Mouse (Mus musculus): ENCODE measurements around the gene Kdm5a. TPM values are rescaled to one million over a fixed set of nuclear protein-coding genes. Genes with fewer than 3 reads are reported as not detected.

Gene Kdm5a
- polyA plus RNA-seq, 1 experiment from 2014 or later, result 34.8 TPM

DNA sequence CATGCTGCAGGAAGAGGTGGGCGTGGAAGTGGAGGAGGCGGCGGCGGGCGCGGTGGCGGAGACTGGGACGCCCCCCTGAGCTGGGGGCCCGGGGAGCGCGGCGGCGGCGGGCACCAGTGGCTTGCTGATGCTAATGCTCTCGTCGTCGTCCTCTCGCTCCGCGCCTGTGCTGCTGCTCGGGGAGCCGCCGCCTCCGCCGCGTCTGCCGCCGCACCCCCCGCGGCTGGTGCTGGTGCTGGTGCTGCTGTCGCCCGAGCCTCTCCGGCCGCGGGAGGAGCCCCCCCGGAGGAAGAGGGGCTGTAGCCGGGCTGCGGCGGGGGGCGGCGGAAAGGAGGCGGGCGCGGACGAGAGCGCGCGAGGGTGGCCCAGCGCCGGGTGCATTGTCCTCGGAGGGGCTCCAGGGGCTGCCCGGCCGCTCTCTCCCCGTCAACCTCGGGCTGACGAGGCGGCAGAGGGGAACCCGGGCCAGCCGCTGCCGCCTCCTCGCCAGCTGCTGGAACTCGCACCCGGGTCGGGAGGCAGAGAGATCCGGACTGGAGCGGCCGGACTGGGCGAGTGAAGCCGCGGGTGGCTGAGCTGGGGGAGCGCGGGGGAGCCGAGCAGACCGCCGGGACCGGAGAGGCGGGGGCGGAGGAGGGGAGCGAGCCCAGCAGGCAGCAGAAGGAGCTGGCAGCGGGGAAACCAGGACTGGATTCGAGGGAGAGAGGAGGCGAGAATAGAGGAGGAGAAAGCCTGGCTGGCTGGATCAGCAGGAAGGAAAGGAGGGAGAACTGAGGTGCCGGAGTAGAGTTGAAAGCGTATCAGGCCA is 129.7 kb downstream of the Kdm5a start, which contains the start of gene Tmem121b:
Gene Tmem121b (minus strand): TSS at position 434 of the 808 bp plus-strand sequence.
- no peak within 1 kb of the TSS for H3K27ac ChIP-seq
- ATAC-seq, result no peak; the same call in 1 of the 2 replicates
- peak within 1 kb of the TSS; percentile 43; the same call in 1 of the 2 replicates for H3K9ac ChIP-seq
- H3K4me1 ChIP-seq, result peaks cover 22% of the 10 kb centered on the region
- WGBS (ENCODE audit: insufficient replicate concordance), result 2% methylated on average over 54 of the region's 84 CpGs
- H3K27me3 ChIP-seq (replicated peaks), result peaks cover 84% of the 10 kb centered on the region
- peak within 1 kb of the TSS; percentile 87 for H3K4me2 ChIP-seq
- H3K9me3 ChIP-seq (replicated peaks), result no peaks in the 10 kb centered on the region
- H3K4me3 ChIP-seq, result peak within 1 kb of the TSS; percentile 61
- H3K36me3 ChIP-seq, result no peaks in the 10 kb centered on the region

Other genes with a start within 250 kb of the Kdm5a start
- not detected in 2 replicates for gene D330020A13Rik, start 69.8 kb upstream of the Kdm5a start, polyA plus RNA-seq (2016; fragmentation: Nextera tagmentation; extraction: Ambion mirVana)
- 0.23 and 0.25 TPM in 2 replicates for gene B4galnt3, start 69.6 kb upstream of the Kdm5a start, polyA plus RNA-seq (2016; fragmentation: Nextera tagmentation; extraction: Ambion mirVana)
- gene Ccdc77, start 250 bp downstream of the Kdm5a start, polyA plus RNA-seq (2016; fragmentation: Nextera tagmentation; extraction: Ambion mirVana), result 20.5 and 21.7 TPM in 2 replicates
- gene Il17ra, start 99.1 kb downstream of the Kdm5a start, polyA plus RNA-seq (2016; fragmentation: Nextera tagmentation; extraction: Ambion mirVana), result 13.3 and 14.8 TPM in 2 replicates
- gene Tmem121b, start 129.7 kb downstream of the Kdm5a start, polyA plus RNA-seq (2016; fragmentation: Nextera tagmentation; extraction: Ambion mirVana), result 0.02 TPM in 1 of 2 replicates, not detected in the other
- gene Hdhd5, start 167.2 kb downstream of the Kdm5a start, polyA plus RNA-seq (2016; fragmentation: Nextera tagmentation; extraction: Ambion mirVana), result 15.6 and 16.0 TPM in 2 replicates

Data from liver, embryonic 12.5 days (tissue).